Mouse (Mus musculus) ES-E14 (cell line): ENCODE data around the gene Gm10228.
"Not testable (repeated sequence)": the region's sequence is repeated elsewhere in the genome, so short reads cannot be mapped to it uniquely, and the experiment has no call there.

ENCODE experiments used
- HCFC1 ChIP-seq: IDR thresholded peaks from 2 replicates; pipeline ENCODE4 v1.6.1; 2012; ENCODE audit warnings: low read length, inconsistent platforms, borderline replicate concordance; ENCODE audit not compliant: insufficient read depth
- MAFK ChIP-seq: IDR thresholded peaks from 2 replicates; pipeline ENCODE4 v1.6.1; 2014; ENCODE audit warnings: mild to moderate bottlenecking, low read depth, low read length, inconsistent platforms; ENCODE audit not compliant: insufficient read depth

- TF ChIP-seq MAFK, HCFC1: not testable (repeated sequence)
Measured at GRCm38 (mm10) chr16:89071041-89071440, 29.8 kb upstream of the Gm10228 start.
